Mouse (Mus musculus): ENCODE results near the gene Nav3.

Gene Nav3

GRCm38 (mm10) chr10:109802236-109802635 lies 653.8 kb downstream of the Nav3 start:
- WGBS, result 16% methylated on average over 1 of the region's 1 CpGs

GRCm38 (mm10) chr10:109799246-109799645 lies 656.8 kb downstream of the Nav3 start:
- 42% methylated on average over 6 of the region's 6 CpGs for WGBS

- 29% methylated on average over 3 of the region's 3 CpGs for WGBS
Observed at GRCm38 (mm10) chr10:109796981-109797380, 659.0 kb downstream of the Nav3 start.

GRCm38 (mm10) chr10:109793491-109793890 lies 662.5 kb downstream of the Nav3 start:
- 63% methylated on average over 4 of the region's 4 CpGs for WGBS

- WGBS, result 87% methylated on average over 2 of the region's 2 CpGs
Observed at GRCm38 (mm10) chr10:109788728-109789127, 667.3 kb downstream of the Nav3 start.

- 46% methylated on average over 4 of the region's 4 CpGs for WGBS
Observed at GRCm38 (mm10) chr10:109779109-109779508, 676.9 kb downstream of the Nav3 start.

GRCm38 (mm10) chr10:109769092-109769491 lies 686.9 kb downstream of the Nav3 start:
- WGBS, result 66% methylated on average over 8 of the region's 8 CpGs

- 10% methylated on average over 2 of the region's 2 CpGs for WGBS
Observed at GRCm38 (mm10) chr10:109765650-109766049, 690.4 kb downstream of the Nav3 start.

GRCm38 (mm10) chr10:109764412-109765101 lies 691.4 kb downstream of the Nav3 start:
- WGBS, result 51% methylated on average over 18 of the region's 18 CpGs

- 47% methylated on average over 17 of the region's 17 CpGs for WGBS
Observed at GRCm38 (mm10) chr10:109758921-109759600, 696.9 kb downstream of the Nav3 start.

- 7% methylated on average over 3 of the region's 3 CpGs for WGBS
Observed at GRCm38 (mm10) chr10:109746901-109747300, 709.1 kb downstream of the Nav3 start.

GRCm38 (mm10) chr10:109741664-109742063 lies 714.3 kb downstream of the Nav3 start:
- 55% methylated on average over 2 of the region's 2 CpGs for WGBS

GRCm38 (mm10) chr10:109740326-109740725 lies 715.7 kb downstream of the Nav3 start:
- 54% methylated on average over 3 of the region's 3 CpGs for WGBS

- 57% methylated on average over 5 of the region's 5 CpGs for WGBS
Observed at GRCm38 (mm10) chr10:109723646-109724045, 732.4 kb downstream of the Nav3 start.

- 46% methylated on average over 2 of the region's 2 CpGs for WGBS
Observed at GRCm38 (mm10) chr10:109718808-109719207, 737.2 kb downstream of the Nav3 start.

GRCm38 (mm10) chr10:109718390-109718789 lies 737.6 kb downstream of the Nav3 start:
- WGBS, result 60% methylated on average over 5 of the region's 5 CpGs

GRCm38 (mm10) chr10:109713001-109713400 lies 743.0 kb downstream of the Nav3 start:
- WGBS, result 23% methylated on average over 5 of the region's 5 CpGs

- WGBS, result 28% methylated on average over 3 of the region's 3 CpGs
Observed at GRCm38 (mm10) chr10:109699771-109700335, 756.2 kb downstream of the Nav3 start.

- 44% methylated on average over 3 of the region's 3 CpGs for WGBS
Observed at GRCm38 (mm10) chr10:109690564-109690963, 765.4 kb downstream of the Nav3 start.

- 11% methylated on average over 27 of the region's 27 CpGs for WGBS
Observed at GRCm38 (mm10) chr10:109684109-109685056, 771.6 kb downstream of the Nav3 start.

GRCm38 (mm10) chr10:109672896-109673295 lies 783.1 kb downstream of the Nav3 start:
- 88% methylated on average over 2 of the region's 2 CpGs for WGBS

- WGBS, result 58% methylated on average over 4 of the region's 4 CpGs
Observed at GRCm38 (mm10) chr10:109667453-109667852, 788.6 kb downstream of the Nav3 start.
